Mouse (Mus musculus) kidney, embryonic 15.5 days (tissue): ENCODE results near the gene Gstm2. TPM values are rescaled to one million over a fixed set of nuclear protein-coding genes. Genes with fewer than 3 reads are reported as not detected.

Experiments used
- ATAC-seq: fragments of 200-750 bp; cut with Nextera tagmentation; replicated peaks from 2 replicates; pipeline ENCODE4 v1.8.0; 2017; ENCODE audit warnings: moderate TSS enrichment; ENCODE audit not compliant: low FRiP score
- H3K27ac ChIP-seq: fragments of 300-500 bp; sonication (generic); 2 replicates; pipeline ENCODE4 v1.5.1; 2015; ENCODE audit warnings: mild to moderate bottlenecking, inconsistent platforms
- H3K27me3 ChIP-seq: fragments of 300-500 bp; sonication (generic); 2 replicates; pipeline ENCODE4 v1.6.1; 2015; ENCODE audit warnings: inconsistent platforms
- H3K36me3 ChIP-seq: fragments of 300-500 bp; sonication (generic); 2 replicates; pipeline ENCODE4 v1.6.1; 2015; ENCODE audit warnings: inconsistent platforms
- H3K4me1 ChIP-seq: fragments of 300-500 bp; sonication (generic); 2 replicates; pipeline ENCODE4 v1.6.1; 2015; ENCODE audit warnings: inconsistent platforms
- H3K4me2 ChIP-seq: fragments of 300-500 bp; sonication (generic); 2 replicates; pipeline ENCODE4 v1.6.1; 2015; ENCODE audit warnings: moderate library complexity, mild to moderate bottlenecking, inconsistent platforms
- H3K4me3 ChIP-seq: fragments of 300-500 bp; sonication (generic); replicated peaks from 2 replicates; pipeline ENCODE4 v1.5.1; 2015; ENCODE audit warnings: mild to moderate bottlenecking, inconsistent platforms
- H3K9ac ChIP-seq: fragments of 300-500 bp; sonication (generic); 2 replicates; pipeline ENCODE4 v1.6.1; 2015; ENCODE audit warnings: mild to moderate bottlenecking, inconsistent platforms
- H3K9me3 ChIP-seq: fragments of 300-500 bp; sonication (generic); replicated peaks from 2 replicates; pipeline ENCODE4 v1.6.1; 2016; ENCODE audit warnings: inconsistent platforms
- WGBS: fragments of 180-500 bp; shearing (Covaris S2); methylation state at CpG from one replicate; pipeline ENCODE4 v1.1.7; 2015; ENCODE audit warnings: mixed read lengths; 5-methylcytosine and 5-hydroxymethylcytosine counted together
- polyA plus RNA-seq: library from polyadenylated mRNA; unstranded; fragments of >200 nt; fragmentation: Nextera tagmentation; extraction: Ambion mirVana; gene quantifications from 2 replicates; pipeline ENCODE4 v1.2.1, GENCODE M21; 2015

Gstm2 gene
- polyA plus RNA-seq, 1 experiment from 2014 or later: 101 TPM

- Histone ChIP-seq H3K9ac (no peak overlapping the region), H3K27ac (no peak overlapping the region), H3K36me3 (no peaks in the 10 kb centered on the region), H3K4me1 (peaks cover 10% of the 10 kb centered on the region), H3K27me3 (no peaks in the 10 kb centered on the region), H3K4me2 (no peak overlapping the region), H3K9me3 (no peaks in the 10 kb centered on the region), H3K4me3 (no peak overlapping the region)
- 37% methylated on average over 3 of the region's 3 CpGs for WGBS
- ATAC-seq: peak; percentile 46; the same call in 1 of the 2 replicates
Observed at GRCm38 (mm10) chr3:107939403-107939802, 46.9 kb downstream of the Gstm2 start.

DNA sequence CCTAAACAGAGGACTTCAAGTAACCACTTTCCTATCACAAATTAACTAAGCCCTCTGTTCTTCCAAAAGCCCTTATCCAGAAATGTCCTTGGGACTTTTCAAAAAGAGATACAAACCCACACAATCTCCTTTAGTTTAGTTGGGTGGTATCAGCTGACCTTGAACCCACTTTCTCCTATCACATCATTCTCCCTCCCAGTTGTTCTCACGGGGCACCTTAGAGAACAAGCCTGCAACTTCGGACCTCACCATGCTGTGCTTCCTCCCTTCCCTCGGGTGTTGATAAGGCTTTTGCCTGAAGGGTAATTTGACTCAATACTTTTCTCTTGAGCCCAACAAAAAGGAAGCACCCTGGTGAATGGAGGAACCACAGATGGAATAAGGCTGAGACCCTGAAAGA, 50.4 kb downstream of the Gstm2 start:
- no peak overlapping the region for H3K4me3 ChIP-seq
- no peaks in the 10 kb centered on the region for H3K9me3 ChIP-seq
- H3K4me2 ChIP-seq: no peak overlapping the region
- H3K4me1 ChIP-seq: peaks cover 12% of the 10 kb centered on the region; the same call in 1 of the 2 replicates
- no peak overlapping the region for H3K27ac ChIP-seq
- WGBS: 62% methylated on average over 3 of the region's 3 CpGs
- no peaks in the 10 kb centered on the region for H3K36me3 ChIP-seq
- H3K9ac ChIP-seq: no peak overlapping the region
- no peaks in the 10 kb centered on the region for H3K27me3 ChIP-seq
- ATAC-seq: no peak

- Histone ChIP-seq H3K4me2 (no peak overlapping the region), H3K27ac (no peak overlapping the region), H3K9me3 (no peaks in the 10 kb centered on the region), H3K4me3 (no peak overlapping the region), H3K27me3 (no peaks in the 10 kb centered on the region), H3K36me3 (no peaks in the 10 kb centered on the region), H3K9ac (no peak overlapping the region), H3K4me1 (peaks cover 12% of the 10 kb centered on the region; the same call in 1 of the 2 replicates)
- WGBS: 90% methylated on average over 3 of the region's 3 CpGs
- ATAC-seq: no peak
Observed at GRCm38 (mm10) chr3:107935268-107935667, 51.0 kb downstream of the Gstm2 start.

- peak; percentile 27 for ATAC-seq
- no peak overlapping the region for H3K27ac ChIP-seq
Observed at GRCm38 (mm10) chr3:107932128-107932527, 54.1 kb downstream of the Gstm2 start.

More at GRCm38 (mm10) chr3:107932128-107932527, 54.1 kb downstream of the Gstm2 start:
- no peak overlapping the region for H3K4me2 ChIP-seq
- H3K27me3 ChIP-seq: no peaks in the 10 kb centered on the region
- H3K36me3 ChIP-seq: no peaks in the 10 kb centered on the region
- WGBS: 71% methylated on average over 6 of the region's 6 CpGs
- no peak overlapping the region for H3K4me3 ChIP-seq
- H3K4me1 ChIP-seq: peaks cover 18% of the 10 kb centered on the region; the same call in 1 of the 2 replicates
- H3K9ac ChIP-seq: no peak overlapping the region
- no peaks in the 10 kb centered on the region for H3K9me3 ChIP-seq

Other genes with a start within 250 kb of the Gstm2 start
- gene Csf1, start 226.0 kb downstream of the Gstm2 start, polyA plus RNA-seq: 9.3 and 10.3 TPM in 2 replicates
- gene Eps8l3, start 109.2 kb downstream of the Gstm2 start, polyA plus RNA-seq: 0.73 TPM in 1 of 2 replicates, not detected in the other
- 162 and 169 TPM in 2 replicates for gene Gstm5, start 90.6 kb downstream of the Gstm2 start, polyA plus RNA-seq
- gene Gstm7, start 54.6 kb downstream of the Gstm2 start, polyA plus RNA-seq: 16.6 and 21.3 TPM in 2 replicates
- gene Gstm6, start 42.7 kb downstream of the Gstm2 start, polyA plus RNA-seq: 7.5 and 8.4 TPM in 2 replicates
- 0.26 and 0.66 TPM in 2 replicates for gene Gstm3, start 17.2 kb downstream of the Gstm2 start, polyA plus RNA-seq
- gene Gstm1, start 31.5 kb upstream of the Gstm2 start, polyA plus RNA-seq: 75.6 and 93.6 TPM in 2 replicates
- gene Gstm4, start 58.4 kb upstream of the Gstm2 start, polyA plus RNA-seq: 15.9 and 18.8 TPM in 2 replicates
- gene Ampd2, start 100.2 kb upstream of the Gstm2 start, polyA plus RNA-seq: 59.3 and 66.2 TPM in 2 replicates
- 0.68 and 1.9 TPM in 2 replicates for gene Gnat2, start 106.3 kb upstream of the Gstm2 start, polyA plus RNA-seq
- gene Gnai3, start 159.7 kb upstream of the Gstm2 start, polyA plus RNA-seq: 176 TPM in 2 replicates
- 0.05 and 0.08 TPM in 2 replicates for gene Gpr61, start 168.4 kb upstream of the Gstm2 start, polyA plus RNA-seq
- 4.6 and 6.3 TPM in 2 replicates for gene Amigo1, start 199.9 kb upstream of the Gstm2 start, polyA plus RNA-seq
- 3.8 TPM in 2 replicates for gene Cyb561d1, start 214.8 kb upstream of the Gstm2 start, polyA plus RNA-seq
- 18.1 and 20.3 TPM in 2 replicates for gene Atxn7l2, start 224.5 kb upstream of the Gstm2 start, polyA plus RNA-seq
- gene Sypl2, start 240.2 kb upstream of the Gstm2 start, polyA plus RNA-seq: 4.4 and 4.9 TPM in 2 replicates